Mouse (Mus musculus): ENCODE data around the gene Rrbp1.

- TF ChIP-seq CTCF (IDR thresholded peaks at IDR 0.05): no peak
- TF ChIP-seq EP300 (IDR thresholded peaks at IDR 0.05): no peak
Measured at GRCm38 (mm10) chr2:143951546-143952315, 59.3 kb downstream of the Rrbp1 start.
